In genomic region chr9:50774991-50775612, GRCm38 (mm10) we compare ENCODE assay signal across 7 mouse cellular contexts. TPM values are rescaled to one million over a fixed set of nuclear protein-coding genes. Genes with fewer than 3 reads are reported as not detected.
A peak's percentile ranks its signal among the peaks of the same experiment; 100 is the strongest.
DNase-seq lines count a peak whose midpoint lies in the region; ATAC-seq lines count a peak whose summit lies in the region.

Gene Alg9 (plus strand): TSS chr9:50775019.
Gene 1110032A03Rik (minus strand): TSS chr9:50775520.

- DNase-seq in adrenal gland, adult 2 months, result peak; percentile 91
- peak; percentile 77 for DNase-seq in embryo, embryonic 11.5 days (ENCODE audit: low read depth, low spot score)
- peak; percentile 80 to 92 for DNase-seq in gastrocnemius, postnatal 4 days (ENCODE audit: low spot score in 2 of 2)
- DNase-seq in left cerebral cortex, postnatal 36 days (ENCODE audit: low spot score in 2 of 2), result peak; percentile 90 to 93
- peak; percentile 98 for DNase-seq in midbrain, embryonic 11.5 days (ENCODE audit: low spot score, missing footprints)
- peak; percentile 75 for DNase-seq in skeletal muscle tissue, adult 2 months (ENCODE audit: low read depth, low spot score)

- H3K27me3 ChIP-seq in intestine, embryonic 16.5 days (replicated peaks; ENCODE audit: control insufficient read depth, insufficient read depth, low read length), result no peaks in the 10 kb centered on the region
- no peaks in the 10 kb centered on the region for H3K27me3 ChIP-seq in midbrain, embryonic 11.5 days (ENCODE audit: control insufficient read depth, insufficient read depth, low read length)

- peak within 1 kb of the TSS; percentile 92 for H3K27ac ChIP-seq in intestine, embryonic 16.5 days (ENCODE audit: low read length)
- H3K27ac ChIP-seq in midbrain, embryonic 11.5 days (ENCODE audit: low read depth, low read length), result peak within 1 kb of the TSS; percentile 55

- H3K9me3 ChIP-seq in intestine, embryonic 16.5 days (ENCODE audit: control insufficient read depth, low read length), result no peaks in the 10 kb centered on the region
- no peaks in the 10 kb centered on the region for H3K9me3 ChIP-seq in midbrain, embryonic 11.5 days (ENCODE audit: control insufficient read depth, low read length)

- H3K9ac ChIP-seq in intestine, embryonic 16.5 days (ENCODE audit: low read depth, low read length), result peak within 1 kb of the TSS; percentile 91
- peak within 1 kb of the TSS; percentile 91 for H3K9ac ChIP-seq in midbrain, embryonic 11.5 days (ENCODE audit: low read length)

- peak; percentile 76 for ATAC-seq in intestine, embryonic 16.5 days
- peak; percentile 91 for ATAC-seq in midbrain, embryonic 11.5 days (ENCODE audit: low FRiP score)

- intact Hi-C loops in left cerebral cortex, postnatal 36 days (cut with DNase I), result no loop called here

- no peaks in the 10 kb centered on the region for H3K36me3 ChIP-seq in intestine, embryonic 16.5 days (ENCODE audit: control insufficient read depth, insufficient read depth, low read length)
- H3K36me3 ChIP-seq in midbrain, embryonic 11.5 days (ENCODE audit: control insufficient read depth, insufficient read depth, low read length), result no peaks in the 10 kb centered on the region

- WGBS in intestine, embryonic 16.5 days, result under 1% methylated on average over 50 of the region's 51 CpGs
- WGBS in midbrain, embryonic 11.5 days, result under 1% methylated on average over 41 of the region's 51 CpGs

- peaks cover 8% of the 10 kb centered on the region for H3K4me1 ChIP-seq in intestine, embryonic 16.5 days (ENCODE audit: control insufficient read depth, insufficient read depth, low read length)
- H3K4me1 ChIP-seq in midbrain, embryonic 11.5 days (ENCODE audit: control insufficient read depth, insufficient read depth, low read length), result peaks cover 10% of the 10 kb centered on the region

- H3K4me2 ChIP-seq in intestine, embryonic 16.5 days (ENCODE audit: low read depth, low read length), result peak within 1 kb of the TSS; percentile 86
- H3K4me2 ChIP-seq in midbrain, embryonic 11.5 days, result peak within 1 kb of the TSS; percentile 85

- peak within 1 kb of the TSS; percentile 98 for H3K4me3 ChIP-seq in intestine, embryonic 16.5 days (ENCODE audit: low read length)
- H3K4me3 ChIP-seq in midbrain, embryonic 11.5 days (ENCODE audit: low read depth, low read length), result peak within 1 kb of the TSS; percentile 92

RNA-seq across cellular contexts. Expression of gene Alg9, which starts in this region (rescaled TPM):
- total RNA-seq in adrenal gland, adult 2 months (2021), result 10 to 100 TPM; 27.1 to 27.8 TPM
- polyA plus RNA-seq in adrenal gland, adult 2 months (2012; rRNA removed), result 17.6 and 26.8 TPM in 2 replicates
- 10 to 100 TPM; 15.0 to 16.3 TPM for total RNA-seq in gastrocnemius, postnatal 4 days (2021)
- polyA plus RNA-seq in intestine, embryonic 16.5 days (2015; fragmentation: Nextera tagmentation; extraction: Ambion mirVana), result 39.1 and 42.9 TPM in 2 replicates
- 10 to 100 TPM; 24.3 to 26.0 TPM for total RNA-seq in left cerebral cortex, postnatal 36 days (2021)
- polyA plus RNA-seq in midbrain, embryonic 11.5 days (2014; fragmentation: Nextera tagmentation; extraction: Ambion mirVana), result 34.1 and 34.4 TPM in 2 replicates

RNA-seq across cellular contexts. Expression of gene 1110032A03Rik, which starts in this region (rescaled TPM):
- 10 to 100 TPM; 47.8 to 63.4 TPM for total RNA-seq in adrenal gland, adult 2 months (2021)
- 29.4 and 29.7 TPM in 2 replicates for polyA plus RNA-seq in adrenal gland, adult 2 months (2012; rRNA removed)
- 10 to 100 TPM; 15.9 to 16.9 TPM for total RNA-seq in gastrocnemius, postnatal 4 days (2021)
- polyA plus RNA-seq in intestine, embryonic 16.5 days (2015; fragmentation: Nextera tagmentation; extraction: Ambion mirVana), result 28.9 and 33.0 TPM in 2 replicates
- 10 to 100 TPM; 35.2 to 37.2 TPM for total RNA-seq in left cerebral cortex, postnatal 36 days (2021)
- 37.2 and 37.7 TPM in 2 replicates for polyA plus RNA-seq in midbrain, embryonic 11.5 days (2014; fragmentation: Nextera tagmentation; extraction: Ambion mirVana)

Comparison
In these comparisons a context has a peak if more than half of its experiments do, and no peak if none do; other contexts are left out.
1. Peak in every context shown above with its lines: DNase-seq, ATAC-seq, H3K4me3 ChIP-seq and H3K27ac ChIP-seq.